ENCODE assay signal across 8 mouse cellular contexts in the genomic region with DNA sequence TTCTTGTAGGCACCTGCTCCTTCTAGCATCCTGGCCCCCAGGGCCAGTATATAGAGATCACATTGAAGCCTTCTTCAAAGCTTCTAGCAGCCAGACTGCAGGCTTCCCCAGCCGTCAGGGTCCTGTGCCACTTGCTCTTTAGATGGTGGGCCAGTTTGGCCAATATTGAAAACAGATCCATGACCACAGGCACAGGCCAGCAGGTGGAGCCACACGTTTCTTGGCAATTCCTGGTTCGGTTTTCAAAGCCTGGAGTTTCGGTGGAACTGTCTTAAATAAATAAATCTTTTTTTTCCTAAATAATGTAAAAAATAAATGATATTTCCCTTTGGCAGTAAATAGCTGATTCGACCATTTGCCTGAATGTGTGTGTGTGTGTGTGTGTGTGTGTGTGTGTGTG.
DNase-seq lines count a peak whose midpoint lies in the region; ATAC-seq and TF ChIP-seq lines count a peak whose summit lies in the region.

No protein-coding gene starts in this region.

- peak; percentile 23 to 37 for DNase-seq in cerebellum, adult 2 months
- peak; percentile 32 for DNase-seq in ovary, postnatal 14 days (ENCODE audit: low spot score)
- DNase-seq in ovary, adult 18-20 months (ENCODE audit: low spot score): no peak
- peak; percentile 65 for DNase-seq in embryo, embryonic 11 days
- peak; percentile 18 for DNase-seq in left cerebral cortex, adult 11 months (ENCODE audit: low spot score)
- peak; percentile 67 for DNase-seq in midbrain, postnatal 0 days (ENCODE audit: low spot score)
- DNase-seq in thymus, adult 2 months: no peak

- H3K27me3 ChIP-seq in cerebellum, adult 2 months (ENCODE audit: control insufficient read depth, insufficient read depth, low read length): no peaks in the 10 kb centered on the region
- H3K27me3 ChIP-seq in midbrain, postnatal 0 days (ENCODE audit: insufficient read depth, low read length): no peaks in the 10 kb centered on the region
- no peaks in the 10 kb centered on the region for H3K27me3 ChIP-seq in thymus, adult 2 months (ENCODE audit: control insufficient read depth, insufficient read depth, low read length)

- no peaks in the 10 kb centered on the region for H3K9me3 ChIP-seq in midbrain, postnatal 0 days (ENCODE audit: low read length)

- H3K4me3 ChIP-seq in cerebellum, adult 2 months (replicated peaks; ENCODE audit: insufficient read depth, low read depth, low read length): no peak overlapping the region
- H3K4me3 ChIP-seq in midbrain, postnatal 0 days (ENCODE audit: low read depth, low read length): no peak overlapping the region
- no peak overlapping the region for H3K4me3 ChIP-seq in thymus, adult 2 months (ENCODE audit: control insufficient read depth, insufficient read depth, low read length)

- no peaks in the 10 kb centered on the region for H3K4me1 ChIP-seq in cerebellum, adult 2 months (ENCODE audit: control insufficient read depth, insufficient read depth, low read length)
- no peaks in the 10 kb centered on the region for H3K4me1 ChIP-seq in midbrain, postnatal 0 days (ENCODE audit: insufficient read depth, low read length)
- peaks cover under 1% of the 10 kb centered on the region; the same call in 1 of the 2 replicates for H3K4me1 ChIP-seq in thymus, adult 2 months (replicated peaks; ENCODE audit: control insufficient read depth, insufficient read depth, low read length)

- TF ChIP-seq CTCF in cerebellum, adult 2 months (IDR thresholded peaks at IDR 0.05; ENCODE audit: borderline replicate concordance, insufficient read depth, low read depth, low read length): peak; percentile 59
- TF ChIP-seq CTCF in midbrain, postnatal 0 days (IDR thresholded peaks at IDR 0.05): peak; percentile 72
- no peak for TF ChIP-seq CTCF in thymus, adult 2 months (IDR thresholded peaks at IDR 0.05; ENCODE audit: borderline replicate concordance, control insufficient read depth, extremely low read depth, insufficient read depth, low read length, poor library complexity)

- no peak overlapping the region for H3K27ac ChIP-seq in cerebellum, adult 2 months (ENCODE audit: insufficient read depth, low read length)
- H3K27ac ChIP-seq in midbrain, postnatal 0 days (ENCODE audit: low read depth, low read length): no peak overlapping the region
- no peak overlapping the region for H3K27ac ChIP-seq in thymus, adult 2 months (ENCODE audit: control insufficient read depth, insufficient read depth, low read length)

- no peaks in the 10 kb centered on the region for H3K36me3 ChIP-seq in midbrain, postnatal 0 days (ENCODE audit: insufficient read depth, low read length)
- H3K36me3 ChIP-seq in thymus, adult 2 months (ENCODE audit: control insufficient read depth, insufficient read depth, low read length): no peaks in the 10 kb centered on the region

- WGBS in cerebellum, adult 2 months: 45% methylated on average over 5 of the region's 5 CpGs
- 37% methylated on average over 5 of the region's 5 CpGs for WGBS in midbrain, postnatal 0 days
- 86% methylated on average over 5 of the region's 5 CpGs for WGBS in thymus, adult 2 months

- H3K9ac ChIP-seq in midbrain, postnatal 0 days (replicated peaks; ENCODE audit: low read length, poor library complexity, severe bottlenecking): no peak overlapping the region

- TF ChIP-seq POLR2A in cerebellum, adult 2 months (IDR thresholded peaks at IDR 0.05; ENCODE audit: borderline replicate concordance, insufficient read depth, low read length): no peak
- no peak for TF ChIP-seq POLR2A in thymus, adult 2 months (IDR thresholded peaks at IDR 0.05; ENCODE audit: control insufficient read depth, extremely low read depth, insufficient read depth, low read length, poor library complexity)

- H3K4me2 ChIP-seq in midbrain, postnatal 0 days (ENCODE audit: low read depth, low read length, poor library complexity, severe bottlenecking): no peak overlapping the region

- ATAC-seq in cerebellum, adult (ENCODE audit: insufficient number of reproducible peaks, low FRiP score, low TSS enrichment): no peak
- 0 out of 2 replicates have a peak, but pooled peaks have one; percentile 22 for ATAC-seq in midbrain, postnatal 0 days (ENCODE audit: low FRiP score)

Comparison
In these comparisons a context has a peak if more than half of its experiments do, and no peak if none do; other contexts are left out.
1. DNase-seq: peak in cerebellum, adult 2 months (2 of 2), ovary, postnatal 14 days (single experiment), embryo, embryonic 11 days (single experiment), left cerebral cortex, adult 11 months (single experiment) and midbrain, postnatal 0 days (single experiment); none in ovary, adult 18-20 months (single experiment) and thymus, adult 2 months (single experiment).